Mouse (Mus musculus): ENCODE measurements around the gene Ctcf. TPM values are rescaled to one million over a fixed set of nuclear protein-coding genes. Genes with fewer than 3 reads are reported as not detected.

Gene Ctcf
- total and polyA plus RNA-seq, 3 experiments: 9.3 to 41.9 (median 41.4) TPM

- intact Hi-C loops (cut with DNase I): loop anchor here (5.0 kb wide), 3 partner anchors 67 to 122 kb away; partner anchors contain the start of genes Acd, Atp6v0d1, Gfod2 and Pard6a
- Histone ChIP-seq H3K9ac (ENCODE audit: low read depth, low read length) (no peak overlapping the region), H3K27ac (no peak overlapping the region), H3K4me3 (no peak overlapping the region), H3K4me1 (ENCODE audit: control insufficient read depth, insufficient read depth, low read length) (peaks cover 8% of the 10 kb centered on the region), H3K36me3 (ENCODE audit: control insufficient read depth, insufficient read depth, low read length) (peaks cover 10% of the 10 kb centered on the region), H3K27me3 (ENCODE audit: control insufficient read depth, insufficient read depth, low read length) (no peaks in the 10 kb centered on the region), H3K79me2 (replicated peaks; ENCODE audit: control insufficient read depth, insufficient read depth, low read length) (peaks cover 5% of the 10 kb centered on the region)
- whole genome bisulfite sequencing: 76% methylated on average over 2 of the region's 2 CpGs
- DNase-seq: no peak
- no peak for TF ChIP-seq EP300 (IDR thresholded peaks at IDR 0.05; ENCODE audit: insufficient read depth, low read depth, low read length)
- no peak for TF ChIP-seq CTCF (IDR thresholded peaks at IDR 0.05)
- TF ChIP-seq POLR2A (IDR thresholded peaks at IDR 0.05; ENCODE audit: insufficient read depth, low read depth, low read length): no peak
Observed at GRCm38 (mm10) chr8:105634771-105635458, 1.5 kb upstream of the Ctcf start.

DNA sequence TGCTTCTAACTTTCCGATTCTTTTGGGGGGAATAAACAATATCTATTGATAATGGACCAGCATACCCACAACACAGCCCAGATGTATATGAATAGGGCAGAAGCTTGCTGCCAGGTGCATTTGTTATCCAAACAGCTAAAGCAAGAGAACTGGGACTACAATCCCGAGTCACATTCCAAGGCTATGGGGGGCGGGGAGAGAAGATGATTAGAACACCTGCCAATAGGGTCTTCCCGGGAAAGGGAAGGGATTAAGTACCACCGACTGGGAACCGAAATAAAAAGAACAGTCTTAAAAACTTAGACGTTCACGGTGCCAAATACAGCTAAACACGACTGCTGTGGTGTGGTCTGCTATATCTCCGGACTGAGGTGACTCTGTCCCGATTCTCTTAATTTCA is 887 bp upstream of the Ctcf start:
- intact Hi-C loops (cut with DNase I): loop anchor here (5.0 kb wide), 3 partner anchors 67 to 122 kb away; partner anchors contain the start of genes Acd, Atp6v0d1, Gfod2 and Pard6a
- WGBS: 6% methylated on average over 11 of the region's 11 CpGs

GRCm38 (mm10) chr8:105636963-105637510 is 669 bp downstream of the Ctcf start, which contains the start of gene Agrp:
TSS of gene Agrp (minus strand) at chr8:105637393.
- WGBS: under 1% methylated on average over 63 of the region's 63 CpGs
- Histone ChIP-seq H3K36me3 (ENCODE audit: control insufficient read depth, insufficient read depth, low read length) (peaks cover 17% of the 10 kb centered on the region), H3K27me3 (ENCODE audit: control insufficient read depth, insufficient read depth, low read length) (no peaks in the 10 kb centered on the region), H3K4me3 (peak within 1 kb of the TSS; percentile 95), H3K4me1 (ENCODE audit: control insufficient read depth, insufficient read depth, low read length) (peaks cover 11% of the 10 kb centered on the region), H3K27ac (peak within 1 kb of the TSS; percentile 98), H3K9ac (ENCODE audit: low read depth, low read length) (peak within 1 kb of the TSS; percentile 100), H3K79me2 (replicated peaks; ENCODE audit: control insufficient read depth, insufficient read depth, low read length) (peaks cover 6% of the 10 kb centered on the region)
- 0 out of 2 replicates have a peak, but pooled peaks have one; percentile 14 for TF ChIP-seq POLR2A (IDR thresholded peaks at IDR 0.05; ENCODE audit: insufficient read depth, low read depth, low read length)
- TF ChIP-seq CTCF (IDR thresholded peaks at IDR 0.05): no peak
- TF ChIP-seq EP300 (IDR thresholded peaks at IDR 0.05; ENCODE audit: insufficient read depth, low read depth, low read length): no peak
- intact Hi-C loops (cut with DNase I): loop anchor here (1.0 to 5.0 kb wide), 6 partner anchors 22 to 120 kb away; partner anchors contain the start of genes Acd, Atp6v0d1, Gfod2 and Pard6a
- no peak for DNase-seq

More for the DNA sequence above, 887 bp upstream of the Ctcf start:
- peaks cover 10% of the 10 kb centered on the region for H3K36me3 ChIP-seq (ENCODE audit: control insufficient read depth, insufficient read depth, low read length)
- H3K4me3 ChIP-seq: peak overlapping the region; percentile 95
- H3K9ac ChIP-seq (ENCODE audit: low read depth, low read length): peak overlapping the region; percentile 72; the same call in 1 of the 2 replicates
- peak overlapping the region; percentile 79 for H3K27ac ChIP-seq
- DNase-seq: no peak
- H3K27me3 ChIP-seq (ENCODE audit: control insufficient read depth, insufficient read depth, low read length): no peaks in the 10 kb centered on the region
- H3K79me2 ChIP-seq (replicated peaks; ENCODE audit: control insufficient read depth, insufficient read depth, low read length): peaks cover 6% of the 10 kb centered on the region
- TF ChIP-seq EP300 (IDR thresholded peaks at IDR 0.05; ENCODE audit: insufficient read depth, low read depth, low read length) (no peak), CTCF (IDR thresholded peaks at IDR 0.05) (no peak), POLR2A (IDR thresholded peaks at IDR 0.05; ENCODE audit: insufficient read depth, low read depth, low read length) (no peak)
- peaks cover 8% of the 10 kb centered on the region for H3K4me1 ChIP-seq (ENCODE audit: control insufficient read depth, insufficient read depth, low read length)

DNA sequence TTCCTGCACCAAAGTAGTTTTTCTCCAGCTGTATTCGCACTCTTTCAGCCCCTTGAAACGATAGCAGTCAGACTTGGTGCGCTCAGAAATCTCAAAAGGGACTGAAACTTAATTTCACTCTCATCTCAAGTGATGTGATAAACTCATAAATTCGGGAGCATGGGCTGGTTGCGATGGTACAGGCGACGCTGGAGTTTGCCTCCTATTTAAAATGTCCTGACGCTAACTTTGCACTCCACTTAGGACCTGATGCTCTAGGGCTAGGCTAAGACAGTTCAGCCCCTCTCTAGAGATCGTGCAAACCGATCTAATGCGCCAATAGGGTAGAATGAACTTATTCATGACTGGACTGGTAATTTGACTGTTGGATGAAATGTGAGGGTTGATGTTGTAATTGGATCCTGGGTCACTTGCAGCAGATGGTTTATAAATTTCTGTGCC is 1.3 kb downstream of the Ctcf start:
- H3K79me2 ChIP-seq (replicated peaks; ENCODE audit: control insufficient read depth, insufficient read depth, low read length): peaks cover 6% of the 10 kb centered on the region
- intact Hi-C loops (cut with DNase I): loop anchor here (1.0 to 5.0 kb wide), 6 partner anchors 23 to 120 kb away; partner anchors contain the start of genes Acd, Atp6v0d1, Gfod2 and Pard6a
- H3K9ac ChIP-seq (ENCODE audit: low read depth, low read length): peak overlapping the region; percentile 92
- no peaks in the 10 kb centered on the region for H3K27me3 ChIP-seq (ENCODE audit: control insufficient read depth, insufficient read depth, low read length)
- peak overlapping the region; percentile 98 for H3K27ac ChIP-seq
- TF ChIP-seq POLR2A (IDR thresholded peaks at IDR 0.05; ENCODE audit: insufficient read depth, low read depth, low read length): 0 out of 2 replicates have a peak, but pooled peaks have one; percentile 17
- TF ChIP-seq CTCF (IDR thresholded peaks at IDR 0.05): no peak
- peaks cover 17% of the 10 kb centered on the region for H3K36me3 ChIP-seq (ENCODE audit: control insufficient read depth, insufficient read depth, low read length)
- under 1% methylated on average over 11 of the region's 11 CpGs for WGBS
- H3K4me1 ChIP-seq (ENCODE audit: control insufficient read depth, insufficient read depth, low read length): peaks cover 11% of the 10 kb centered on the region
- DNase-seq: no peak
- H3K4me3 ChIP-seq: peak overlapping the region; percentile 95

GRCm38 (mm10) chr8:105638510-105638909 is 2.1 kb downstream of the Ctcf start:
- H3K27ac ChIP-seq: no peak overlapping the region
- intact Hi-C loops (cut with DNase I): loop anchor here (5.0 kb wide), 3 partner anchors 64 to 119 kb away; partner anchors contain the start of genes Acd, Atp6v0d1, Gfod2 and Pard6a

More at GRCm38 (mm10) chr8:105638510-105638909, 2.1 kb downstream of the Ctcf start:
- peaks cover 11% of the 10 kb centered on the region for H3K4me1 ChIP-seq (ENCODE audit: control insufficient read depth, insufficient read depth, low read length)
- DNase-seq: no peak
- no peak overlapping the region for H3K4me3 ChIP-seq
- no peaks in the 10 kb centered on the region for H3K27me3 ChIP-seq (ENCODE audit: control insufficient read depth, insufficient read depth, low read length)
- WGBS: 71% methylated on average over 4 of the region's 4 CpGs
- no peak for TF ChIP-seq POLR2A (IDR thresholded peaks at IDR 0.05; ENCODE audit: insufficient read depth, low read depth, low read length)
- TF ChIP-seq EP300 (IDR thresholded peaks at IDR 0.05; ENCODE audit: insufficient read depth, low read depth, low read length): no peak
- no peak for TF ChIP-seq CTCF (IDR thresholded peaks at IDR 0.05)
- peaks cover 18% of the 10 kb centered on the region for H3K36me3 ChIP-seq (ENCODE audit: control insufficient read depth, insufficient read depth, low read length)
- H3K9ac ChIP-seq (ENCODE audit: low read depth, low read length): peak overlapping the region; percentile 37; the same call in 1 of the 2 replicates
- peaks cover 7% of the 10 kb centered on the region for H3K79me2 ChIP-seq (replicated peaks; ENCODE audit: control insufficient read depth, insufficient read depth, low read length)

All from heart, adult 2 months (tissue).